Mouse (Mus musculus) hindbrain, embryonic 13.5 days (tissue): ENCODE results near the gene Try4. TPM values are rescaled to one million over a fixed set of nuclear protein-coding genes. Genes with fewer than 3 reads are reported as not detected.
"Not testable (repeated sequence)": the region's sequence is repeated elsewhere in the genome, so short reads cannot be mapped to it uniquely, and the experiment has no call there.

Experiments used
- ATAC-seq: fragments of 200-750 bp; cut with Nextera tagmentation; 2 replicates; pipeline ENCODE4 v1.8.0; 2017; ENCODE audit warnings: moderate TSS enrichment; ENCODE audit not compliant: low FRiP score
- H3K27ac ChIP-seq: fragments of 300-500 bp; sonication (generic); 2 replicates; pipeline ENCODE4 v1.5.1; 2015; ENCODE audit warnings: inconsistent platforms, mild to moderate bottlenecking, moderate library complexity
- H3K27me3 ChIP-seq: fragments of 300-500 bp; sonication (generic); 2 replicates; pipeline ENCODE4 v1.6.1; 2015; ENCODE audit warnings: mild to moderate bottlenecking, inconsistent platforms
- H3K36me3 ChIP-seq: fragments of 300-500 bp; sonication (generic); 2 replicates; pipeline ENCODE4 v1.6.1; 2015; ENCODE audit warnings: mild to moderate bottlenecking, inconsistent platforms
- H3K4me1 ChIP-seq: fragments of 300-500 bp; sonication (generic); replicated peaks from 2 replicates; pipeline ENCODE4 v1.6.1; 2015; ENCODE audit warnings: inconsistent platforms
- H3K4me2 ChIP-seq: fragments of 300-500 bp; sonication (generic); 2 replicates; pipeline ENCODE4 v1.6.1; 2015; ENCODE audit warnings: inconsistent platforms, mild to moderate bottlenecking, moderate library complexity
- H3K4me3 ChIP-seq: fragments of 300-500 bp; sonication (generic); 2 replicates; pipeline ENCODE4 v1.5.1; 2015; ENCODE audit warnings: mild to moderate bottlenecking, inconsistent platforms
- H3K9ac ChIP-seq: fragments of 300-500 bp; sonication (generic); 2 replicates; pipeline ENCODE4 v1.6.1; 2015; ENCODE audit warnings: mild to moderate bottlenecking, inconsistent platforms
- H3K9me3 ChIP-seq: fragments of 300-500 bp; sonication (generic); 2 replicates; pipeline ENCODE4 v1.6.1; 2016; ENCODE audit warnings: inconsistent platforms
- WGBS: fragments of 180-500 bp; shearing (Covaris S2); methylation state at CpG from one replicate; pipeline ENCODE4 v1.1.7; 2015; 5-methylcytosine and 5-hydroxymethylcytosine counted together
- polyA plus RNA-seq: library from polyadenylated mRNA; unstranded; fragments of >200 nt; fragmentation: Nextera tagmentation; extraction: Ambion mirVana; gene quantifications from 2 replicates; pipeline ENCODE4 v1.2.1, GENCODE M21; 2015

Try4 gene
- not detected in 2 replicates for polyA plus RNA-seq

GRCm38 (mm10) chr6:41301969-41302368 is at the start of gene Try4:
Try4 (plus strand) TSS chr6:41302269.
- 80% methylated on average over 1 of the region's 1 CpGs for WGBS
- H3K4me2 ChIP-seq: no peak within 1 kb of the TSS
- no peak within 1 kb of the TSS for H3K9ac ChIP-seq
- no peak within 1 kb of the TSS for H3K27ac ChIP-seq
- no peaks in the 10 kb centered on the region for H3K9me3 ChIP-seq
- no peak for ATAC-seq
- no peaks in the 10 kb centered on the region for H3K27me3 ChIP-seq
- H3K36me3 ChIP-seq: no peaks in the 10 kb centered on the region
- H3K4me1 ChIP-seq: no peaks in the 10 kb centered on the region
- no peak within 1 kb of the TSS for H3K4me3 ChIP-seq

DNA sequence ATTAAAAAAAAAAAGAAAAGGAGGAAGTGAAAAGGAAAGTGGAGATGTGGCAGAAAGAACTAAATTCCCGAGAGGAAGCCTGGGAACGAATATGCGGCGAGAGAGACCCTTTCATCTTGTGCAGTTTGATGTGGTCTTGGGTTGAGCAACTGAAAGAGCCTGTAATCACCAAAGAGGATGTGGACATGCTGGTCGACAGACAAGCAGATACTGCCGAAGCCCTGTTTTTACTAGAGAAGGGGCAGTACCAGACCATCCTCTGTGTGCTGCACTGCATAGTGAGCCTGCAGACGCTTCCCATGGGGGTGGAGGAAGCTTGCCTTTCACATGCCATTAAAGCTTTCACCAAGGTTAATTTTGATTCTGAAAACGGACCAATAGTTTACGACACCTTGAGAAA is 48.8 kb upstream of the Try4 start:
- not testable (repeated sequence) for H3K4me1 ChIP-seq
- WGBS: 92% methylated on average over 9 of the region's 9 CpGs

DNA sequence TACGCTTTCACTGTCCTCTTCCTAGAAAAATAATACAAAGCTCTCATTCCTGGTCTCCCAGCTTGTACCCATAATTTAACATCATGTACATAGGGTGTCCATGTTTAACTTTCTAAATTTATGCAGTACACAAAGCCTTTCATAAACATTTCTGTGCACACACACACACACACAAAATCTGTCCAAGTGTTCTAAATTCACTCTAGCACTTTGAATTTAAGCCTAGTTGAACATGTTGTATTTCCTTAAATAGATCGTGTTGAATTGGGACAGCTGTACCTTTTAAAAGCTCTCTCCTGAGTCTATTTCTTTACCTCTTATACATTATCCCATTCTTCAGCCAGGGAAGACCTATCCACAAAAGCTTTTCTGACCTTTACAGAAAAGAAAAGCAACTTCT is 45.6 kb upstream of the Try4 start:
- Histone ChIP-seq H3K4me3 (no peak overlapping the region), H3K27ac (no peak overlapping the region), H3K4me1 (no peaks in the 10 kb centered on the region), H3K9ac (no peak overlapping the region), H3K9me3 (no peaks in the 10 kb centered on the region), H3K36me3 (no peaks in the 10 kb centered on the region), H3K4me2 (no peak overlapping the region), H3K27me3 (no peaks in the 10 kb centered on the region)
- ATAC-seq: no peak
- 99% methylated on average over 2 of the region's 2 CpGs for WGBS

More for the DNA sequence above, 48.8 kb upstream of the Try4 start:
- ATAC-seq, H3K4me3 ChIP-seq, H3K9ac ChIP-seq, H3K27ac ChIP-seq, H3K9me3 ChIP-seq, H3K36me3 ChIP-seq, H3K4me2 ChIP-seq, H3K27me3 ChIP-seq: not testable (repeated sequence)

DNA sequence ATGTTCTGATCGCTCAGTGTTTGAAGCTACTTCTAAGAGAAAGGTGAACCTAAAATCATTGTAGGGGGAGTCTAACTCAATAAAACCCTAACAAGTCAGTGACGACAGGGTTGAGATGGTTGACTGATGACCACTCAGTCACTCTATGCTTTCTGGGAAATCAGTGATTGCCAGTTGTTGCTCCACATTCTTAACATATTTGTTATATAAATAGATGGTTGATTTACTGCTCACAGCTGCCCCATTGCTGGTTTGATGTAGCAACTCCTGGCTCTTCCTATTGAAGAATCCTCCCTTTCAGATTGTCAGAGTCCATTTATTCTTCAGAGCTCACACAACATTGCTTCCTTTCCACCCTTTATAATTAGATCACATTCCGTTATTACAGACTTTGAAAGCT is 44.6 kb upstream of the Try4 start:
- Histone ChIP-seq H3K4me2 (no peak overlapping the region), H3K36me3 (no peaks in the 10 kb centered on the region), H3K9ac (no peak overlapping the region), H3K27ac (no peak overlapping the region), H3K9me3 (no peaks in the 10 kb centered on the region), H3K27me3 (no peaks in the 10 kb centered on the region), H3K4me3 (no peak overlapping the region), H3K4me1 (no peaks in the 10 kb centered on the region)
- ATAC-seq: no peak
- 85% methylated on average over 3 of the region's 3 CpGs for WGBS

- no peaks in the 10 kb centered on the region for H3K36me3 ChIP-seq
- ATAC-seq: no peak
- no peaks in the 10 kb centered on the region for H3K27me3 ChIP-seq
- WGBS: 48% methylated on average over 3 of the region's 3 CpGs
- H3K9ac ChIP-seq: no peak overlapping the region
- H3K4me1 ChIP-seq: no peaks in the 10 kb centered on the region
- H3K4me2 ChIP-seq: no peak overlapping the region
- no peaks in the 10 kb centered on the region for H3K9me3 ChIP-seq
- no peak overlapping the region for H3K4me3 ChIP-seq
- H3K27ac ChIP-seq: no peak overlapping the region
These were observed 39.3 kb upstream of the Try4 start for GRCm38 (mm10) chr6:41262796-41263195.

DNA sequence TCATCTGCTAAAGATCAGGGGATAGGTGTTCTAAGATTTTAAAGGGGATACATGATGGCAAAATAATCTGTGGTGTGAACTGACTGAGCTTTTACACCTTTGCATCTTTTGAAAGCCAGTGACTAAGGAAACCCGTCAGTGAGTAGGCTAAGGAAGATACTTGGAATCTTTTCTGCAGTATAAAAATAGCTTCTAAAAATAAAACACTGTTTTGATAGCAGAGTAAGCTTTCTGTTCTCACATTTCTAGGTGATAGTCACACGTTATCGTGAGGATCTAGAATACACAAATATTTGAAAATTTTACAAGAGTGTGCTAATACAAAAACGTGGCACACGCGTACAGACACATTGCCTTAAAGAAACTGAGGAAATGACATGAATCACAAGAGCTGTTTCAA is 35.9 kb upstream of the Try4 start:
- no peaks in the 10 kb centered on the region for H3K27me3 ChIP-seq
- H3K36me3 ChIP-seq: no peaks in the 10 kb centered on the region
- H3K4me1 ChIP-seq: no peaks in the 10 kb centered on the region
- WGBS: 93% methylated on average over 6 of the region's 6 CpGs
- H3K9me3 ChIP-seq: no peaks in the 10 kb centered on the region
- H3K4me3 ChIP-seq: no peak overlapping the region
- H3K27ac ChIP-seq: no peak overlapping the region
- H3K9ac ChIP-seq: no peak overlapping the region
- ATAC-seq: no peak
- H3K4me2 ChIP-seq: no peak overlapping the region

GRCm38 (mm10) chr6:41298255-41298654 is 3.8 kb upstream of the Try4 start:
- no peak overlapping the region for H3K4me2 ChIP-seq
- H3K9me3 ChIP-seq: no peaks in the 10 kb centered on the region
- H3K27ac ChIP-seq: no peak overlapping the region
- no peak overlapping the region for H3K4me3 ChIP-seq
- no peaks in the 10 kb centered on the region for H3K27me3 ChIP-seq
- H3K36me3 ChIP-seq: no peaks in the 10 kb centered on the region
- 19% methylated on average over 1 of the region's 1 CpGs for WGBS
- ATAC-seq: no peak
- no peaks in the 10 kb centered on the region for H3K4me1 ChIP-seq
- no peak overlapping the region for H3K9ac ChIP-seq

DNA sequence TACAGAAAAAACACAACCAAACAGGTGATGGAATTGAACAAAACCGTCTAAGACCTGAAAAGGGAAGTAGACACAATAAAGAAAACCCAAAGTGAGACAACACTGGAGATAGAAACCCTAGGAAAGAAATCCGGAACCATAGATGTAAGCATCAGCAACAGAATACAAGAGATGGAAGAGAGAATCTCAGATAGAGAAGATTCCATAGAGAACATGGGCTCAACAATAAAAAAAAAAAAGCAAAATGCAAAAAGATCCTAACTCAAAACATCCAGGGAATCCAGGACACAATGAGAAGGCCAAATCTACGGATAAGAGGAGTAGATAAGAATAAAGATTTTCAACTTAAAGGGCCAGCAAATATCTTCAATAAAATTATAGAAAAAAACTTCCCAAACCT is 14.7 kb downstream of the Try4 start, which contains the start of gene Try5:
Gene Try5 (minus strand): TSS at position 101 of the 400 bp plus-strand sequence.
- not testable (repeated sequence) for H3K4me2 ChIP-seq, H3K36me3 ChIP-seq, H3K9ac ChIP-seq, ATAC-seq, H3K4me1 ChIP-seq, H3K27me3 ChIP-seq, H3K4me3 ChIP-seq, H3K9me3 ChIP-seq, H3K27ac ChIP-seq
- WGBS: 77% methylated on average over 3 of the region's 3 CpGs

DNA sequence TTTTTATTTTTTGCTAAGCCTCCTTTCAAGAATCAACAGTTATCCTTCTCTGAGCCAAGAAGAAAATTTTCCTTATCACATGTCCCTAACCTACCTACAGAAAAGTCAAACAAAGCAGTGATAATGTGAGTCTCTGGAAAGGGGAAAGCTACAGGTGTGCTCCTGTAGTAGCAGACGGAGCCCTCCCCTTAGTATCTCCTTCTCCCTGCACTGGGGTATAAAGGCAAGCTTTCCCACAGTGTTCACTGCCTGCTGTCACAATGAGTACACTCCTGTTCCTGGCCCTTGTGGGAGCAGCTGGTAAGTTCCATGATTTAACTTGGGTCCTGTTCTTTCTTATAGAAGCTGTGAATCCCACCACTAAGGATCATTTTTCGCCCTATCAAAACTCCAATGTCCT is 51.9 kb downstream of the Try4 start, which contains the start of gene Try10:
Gene Try10 (plus strand): TSS at position 174 of the 400 bp plus-strand sequence.
- H3K9ac ChIP-seq: no peak within 1 kb of the TSS
- no peaks in the 10 kb centered on the region for H3K36me3 ChIP-seq
- ATAC-seq: no peak
- H3K4me3 ChIP-seq: no peak within 1 kb of the TSS
- H3K9me3 ChIP-seq: no peaks in the 10 kb centered on the region
- no peak within 1 kb of the TSS for H3K4me2 ChIP-seq
- H3K27ac ChIP-seq: no peak within 1 kb of the TSS
- whole genome bisulfite sequencing: 92% methylated on average over 2 of the region's 2 CpGs
- no peaks in the 10 kb centered on the region for H3K27me3 ChIP-seq
- H3K4me1 ChIP-seq: no peaks in the 10 kb centered on the region

Other genes starting within 250 kb of the Try4 start
- gene Try5, start 14.6 kb downstream of the Try4 start, polyA plus RNA-seq: 0.50 and 0.51 TPM in 2 replicates
- not detected in 2 replicates for gene Try10, start 51.8 kb downstream of the Try4 start, polyA plus RNA-seq
- gene Prss3, start 75.4 kb downstream of the Try4 start, polyA plus RNA-seq: 0.31 TPM in 1 of 2 replicates, not detected in the other
- not detected in 2 replicates for gene Gm5771, start 90.1 kb downstream of the Try4 start, polyA plus RNA-seq
- 0.19 TPM in 1 of 2 replicates, not detected in the other for gene Gm10334, start 143.9 kb downstream of the Try4 start, polyA plus RNA-seq
- not detected in 2 replicates for gene Prss1, start 156.7 kb downstream of the Try4 start, polyA plus RNA-seq
- not detected in 2 replicates for gene Prss2, start 219.5 kb downstream of the Try4 start, polyA plus RNA-seq